Mouse (Mus musculus) testis, adult 2 months (tissue): ENCODE data around the gene Gm37240. TPM values are rescaled to one million over a fixed set of nuclear protein-coding genes. Genes with fewer than 3 reads are reported as not detected.

Experiments
- H3K27ac ChIP-seq: fragments of 200-500 bp; 2 replicates; pipeline ENCODE4 v1.5.1; 2012; ENCODE audit warnings: low read depth, low read length; ENCODE audit not compliant: control insufficient read depth, insufficient read depth
- H3K27me3 ChIP-seq: fragments of 200-500 bp; 2 replicates; pipeline ENCODE4 v1.6.1; 2012; ENCODE audit warnings: mild to moderate bottlenecking, low read length, moderate library complexity; ENCODE audit not compliant: control insufficient read depth, insufficient read depth
- H3K36me3 ChIP-seq: fragments of 200-500 bp; 2 replicates; pipeline ENCODE4 v1.6.1; 2012; ENCODE audit warnings: mild to moderate bottlenecking, low read length; ENCODE audit not compliant: control insufficient read depth, insufficient read depth
- H3K4me1 ChIP-seq: fragments of 200-500 bp; 2 replicates; pipeline ENCODE4 v1.6.1; 2012; ENCODE audit warnings: low read length; ENCODE audit not compliant: control insufficient read depth, insufficient read depth
- H3K4me3 ChIP-seq: fragments of 200-500 bp; 2 replicates; pipeline ENCODE4 v1.5.1; 2012; ENCODE audit warnings: low read depth, mild to moderate bottlenecking, low read length, moderate library complexity, mixed read lengths; ENCODE audit not compliant: control insufficient read depth
- CTCF ChIP-seq: fragments of 200-500 bp; IDR thresholded peaks from 2 replicates; pipeline ENCODE4 v1.5.1; 2012; ENCODE audit warnings: low read depth, mild to moderate bottlenecking, inconsistent platforms, low read length, moderate library complexity; ENCODE audit not compliant: control insufficient read depth, insufficient read depth, insufficient replicate concordance
- POLR2A ChIP-seq: fragments of 200-500 bp; IDR thresholded peaks from 2 replicates; pipeline ENCODE4 v1.6.1; 2012; ENCODE audit warnings: low read depth, mild to moderate bottlenecking, inconsistent platforms, low read length, moderate library complexity; ENCODE audit not compliant: control insufficient read depth
- polyA plus RNA-seq: library from polyadenylated mRNA; depleted of rRNA; stranded (reverse); fragments of >200 nt; gene quantifications from 2 replicates; pipeline ENCODE4 v1.2.3, GENCODE M21; 2012; rRNA removed

Gm37240 gene
- polyA plus RNA-seq: 0.95 TPM in 1 of 2 replicates, not detected in the other

DNA sequence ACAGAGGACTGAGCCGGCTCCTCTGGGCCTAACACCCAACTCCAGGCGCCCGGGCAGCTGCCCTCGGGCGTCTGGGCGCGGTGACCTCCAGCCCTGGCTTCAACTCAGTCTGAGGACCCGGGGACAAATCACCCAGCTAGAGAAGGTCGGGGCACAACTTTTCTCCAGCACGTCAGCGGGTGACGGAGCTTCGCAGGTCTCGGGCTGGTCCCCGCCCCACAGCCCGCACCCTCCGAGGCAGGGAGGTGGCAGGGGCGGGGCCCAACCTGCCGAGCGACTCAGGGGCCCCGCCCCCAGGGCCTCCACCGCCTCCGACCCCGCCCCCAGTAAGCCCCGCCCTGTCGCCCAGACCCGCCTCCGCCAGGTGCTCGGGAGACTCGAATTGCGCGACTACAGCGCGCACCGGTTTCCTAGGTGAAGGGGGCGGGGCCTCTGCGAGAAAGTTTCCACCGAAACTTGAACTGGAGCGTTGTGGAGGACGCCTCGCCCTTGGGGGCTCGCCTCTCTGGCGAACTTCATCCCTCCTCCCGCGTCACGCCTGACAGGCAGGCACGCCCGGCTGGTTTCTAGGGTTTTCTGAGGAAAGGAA is at the start of gene Gm37240, which contains the start of gene Glt28d2:
Gm37240 (minus strand) TSS at position 280 of the 589 bp plus-strand sequence.
Glt28d2 (minus strand) TSS at position 278 of the 589 bp plus-strand sequence.
- TF ChIP-seq POLR2A (0 out of 2 replicates have a peak, but pooled peaks have one; percentile 41), CTCF (0 out of 2 replicates have a peak, but pooled peaks have one; percentile 0)
- H3K27ac ChIP-seq: peak within 1 kb of the TSS; percentile 40
- H3K27me3 ChIP-seq: no peaks in the 10 kb centered on the region
- no peaks in the 10 kb centered on the region for H3K36me3 ChIP-seq
- peak within 1 kb of the TSS; percentile 87 for H3K4me3 ChIP-seq
- peaks cover 15% of the 10 kb centered on the region for H3K4me1 ChIP-seq

DNA sequence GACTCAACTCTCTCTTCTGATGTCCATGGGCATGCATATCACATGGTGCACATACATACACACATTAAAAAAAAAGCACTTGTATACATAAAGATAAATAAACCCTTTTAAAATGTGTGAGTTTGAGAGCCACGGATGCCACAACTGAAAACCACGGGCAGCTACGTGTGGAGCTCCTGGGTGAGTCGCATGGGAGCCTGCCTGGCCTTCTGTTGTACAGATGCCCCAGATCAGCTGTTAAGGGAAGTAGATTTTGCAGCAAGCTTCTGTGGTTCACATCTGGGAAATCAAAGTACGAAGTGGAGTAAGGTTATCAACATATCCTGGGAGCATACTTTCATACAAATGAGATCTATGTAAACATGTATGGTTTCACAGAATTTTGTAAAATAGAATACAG is 46.3 kb upstream of the Gm37240 start:
- Histone ChIP-seq H3K4me3 (no peak overlapping the region), H3K27ac (no peak overlapping the region), H3K27me3 (no peaks in the 10 kb centered on the region), H3K36me3 (no peaks in the 10 kb centered on the region), H3K4me1 (no peaks in the 10 kb centered on the region)
- TF ChIP-seq CTCF (no peak), POLR2A (no peak)

DNA sequence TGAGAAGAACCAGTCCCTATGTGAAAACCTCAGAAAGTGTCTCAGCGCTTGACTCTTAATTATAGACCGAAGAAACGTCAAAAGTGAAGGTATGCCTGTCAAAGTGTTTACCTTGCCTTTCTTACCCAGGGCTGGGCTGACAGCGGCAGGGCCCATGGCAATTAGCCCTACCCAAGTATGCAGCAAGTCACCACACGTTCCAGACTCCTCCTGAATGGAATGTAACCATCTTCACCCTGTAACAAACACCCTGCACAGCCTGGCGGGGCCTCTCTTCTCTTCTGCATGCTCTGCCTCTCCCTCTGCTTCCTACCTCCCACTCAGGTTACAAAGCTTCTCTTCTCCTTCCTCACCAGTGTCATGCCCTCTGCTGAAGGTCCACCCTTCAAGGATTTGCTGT is 44.5 kb upstream of the Gm37240 start:
- H3K27me3 ChIP-seq: no peaks in the 10 kb centered on the region
- no peak overlapping the region for H3K27ac ChIP-seq
- no peaks in the 10 kb centered on the region for H3K36me3 ChIP-seq
- H3K4me1 ChIP-seq: no peaks in the 10 kb centered on the region
- TF ChIP-seq CTCF (no peak), POLR2A (no peak)
- H3K4me3 ChIP-seq: no peak overlapping the region

DNA sequence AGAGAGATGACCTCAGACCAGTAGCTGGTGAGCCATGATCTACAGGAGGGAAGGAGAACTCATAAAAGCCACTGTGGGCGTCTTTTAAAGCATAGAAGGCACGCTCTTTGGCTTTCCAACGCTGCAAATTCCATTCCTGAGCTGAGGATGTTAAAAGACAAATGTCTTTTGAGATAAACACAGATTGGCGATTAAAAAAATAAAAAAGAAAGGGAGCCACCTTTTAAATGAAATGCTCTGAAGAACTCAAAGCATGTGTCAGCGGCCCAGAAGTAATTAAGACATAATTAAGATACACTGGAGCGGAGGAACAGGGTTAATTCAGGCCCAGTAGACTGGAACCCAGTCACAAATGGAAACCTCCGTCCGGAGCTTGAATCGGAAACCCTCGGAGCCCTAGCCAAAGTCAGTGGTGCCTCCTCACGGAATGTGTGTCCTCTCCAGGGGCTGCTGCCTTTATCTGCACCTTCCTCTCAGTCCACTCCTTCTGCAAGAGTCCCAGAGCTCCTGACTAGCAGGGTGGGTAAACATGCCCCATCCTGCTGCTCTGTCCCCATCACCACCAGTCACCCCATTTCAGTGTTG is 43.4 kb upstream of the Gm37240 start:
- no peaks in the 10 kb centered on the region for H3K27me3 ChIP-seq
- TF ChIP-seq POLR2A: no peak
- no peak for TF ChIP-seq CTCF
- no peak overlapping the region for H3K27ac ChIP-seq
- H3K4me1 ChIP-seq: no peaks in the 10 kb centered on the region
- no peaks in the 10 kb centered on the region for H3K36me3 ChIP-seq
- H3K4me3 ChIP-seq: no peak overlapping the region

DNA sequence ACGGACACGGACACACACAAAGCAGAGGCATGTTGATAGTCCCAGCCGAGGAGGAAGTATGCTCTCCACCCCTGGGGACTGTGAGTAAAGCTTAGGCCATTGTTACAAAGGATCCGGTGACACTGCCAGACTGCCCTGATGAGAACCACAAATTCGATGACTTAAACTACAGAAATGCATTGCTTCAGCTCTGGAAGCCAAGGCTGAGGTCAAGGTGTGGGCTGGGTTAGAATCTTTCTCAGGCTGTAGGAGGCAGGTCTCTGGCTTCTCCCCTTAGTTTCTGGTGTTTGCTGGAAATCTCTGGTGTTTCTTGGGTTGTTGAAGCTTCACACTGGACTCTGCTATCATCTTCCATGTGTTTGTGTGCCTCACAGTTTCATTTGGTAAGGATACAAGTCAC is 42.4 kb upstream of the Gm37240 start:
- H3K4me1 ChIP-seq: no peaks in the 10 kb centered on the region
- TF ChIP-seq CTCF: no peak

DNA sequence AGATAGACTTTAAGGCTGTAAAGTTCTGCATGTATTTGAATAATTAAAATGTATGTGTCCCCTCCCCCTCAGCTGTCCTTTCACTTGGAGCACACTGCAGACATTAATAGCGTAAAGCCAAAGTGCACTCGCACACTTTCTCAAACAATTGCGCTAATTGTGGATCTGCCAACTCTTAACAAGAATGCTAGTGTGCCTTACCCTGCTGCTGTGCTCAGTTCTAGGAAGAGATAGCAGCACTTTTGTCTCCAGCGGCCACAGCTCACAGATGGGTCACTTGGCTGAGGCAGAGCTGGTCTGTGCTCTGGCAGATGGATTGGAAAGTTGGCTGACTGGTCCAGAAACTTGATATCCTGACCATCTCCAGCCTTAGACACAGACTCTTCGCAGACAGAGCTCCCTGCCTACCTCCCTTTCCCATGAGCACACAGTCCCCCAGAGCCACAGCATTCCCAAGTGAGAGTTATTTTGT is 40.9 kb upstream of the Gm37240 start:
- no peak for TF ChIP-seq CTCF
- no peak for TF ChIP-seq POLR2A
- no peaks in the 10 kb centered on the region for H3K36me3 ChIP-seq
- peaks cover 10% of the 10 kb centered on the region for H3K4me1 ChIP-seq
- H3K4me3 ChIP-seq: no peak overlapping the region
- H3K27me3 ChIP-seq: no peaks in the 10 kb centered on the region
- H3K27ac ChIP-seq: no peak overlapping the region

More for the DNA sequence above, 42.4 kb upstream of the Gm37240 start:
- no peak overlapping the region for H3K4me3 ChIP-seq
- H3K27me3 ChIP-seq: no peaks in the 10 kb centered on the region
- no peak overlapping the region for H3K27ac ChIP-seq
- no peaks in the 10 kb centered on the region for H3K36me3 ChIP-seq

DNA sequence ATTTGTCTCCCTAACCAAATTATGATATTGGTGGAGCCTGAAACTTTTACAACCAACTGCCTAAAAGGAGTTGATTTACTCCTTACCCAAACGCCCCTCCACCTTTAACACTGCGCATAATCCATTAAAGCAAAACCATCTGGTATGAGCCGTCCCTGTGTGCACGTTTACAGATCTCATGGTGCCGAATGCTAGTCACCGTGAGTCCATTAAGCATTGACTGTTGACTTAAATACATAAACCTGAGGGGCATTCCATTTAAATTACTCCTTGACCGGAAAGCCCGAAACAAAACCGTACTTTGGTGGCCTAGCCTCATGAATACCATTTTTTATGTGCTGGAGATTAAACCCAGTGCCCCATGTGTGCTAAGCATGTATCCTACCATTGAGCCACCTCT is 40.0 kb upstream of the Gm37240 start:
- H3K27ac ChIP-seq: no peak overlapping the region

More for the DNA sequence above, 40.0 kb upstream of the Gm37240 start:
- peaks cover 11% of the 10 kb centered on the region for H3K4me1 ChIP-seq
- H3K4me3 ChIP-seq: no peak overlapping the region
- TF ChIP-seq POLR2A: no peak
- TF ChIP-seq CTCF: no peak
- H3K36me3 ChIP-seq: no peaks in the 10 kb centered on the region
- H3K27me3 ChIP-seq: no peaks in the 10 kb centered on the region
